In the genomic region with DNA sequence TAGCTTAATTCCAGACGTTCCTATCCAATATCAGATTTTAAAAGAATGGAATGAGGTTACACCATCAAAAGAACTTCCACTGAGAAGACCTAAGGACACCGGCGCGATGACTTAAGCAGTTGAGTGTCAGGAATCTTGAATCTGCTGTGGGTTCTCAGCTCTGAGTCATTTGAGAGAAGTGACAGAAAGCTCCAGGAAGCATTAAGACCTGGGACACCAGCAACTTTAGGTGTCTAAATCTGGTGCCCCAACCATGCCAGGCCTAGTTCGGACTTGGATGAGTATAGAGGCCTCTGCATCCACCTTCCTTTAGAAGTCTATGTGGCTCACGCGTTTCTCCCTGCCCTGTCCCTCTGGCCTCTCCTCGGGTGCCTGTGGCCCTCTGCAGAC, we compare ENCODE assay signal across 8 mouse cellular contexts. TPM values are rescaled to one million over a fixed set of nuclear protein-coding genes. Genes with fewer than 3 reads are reported as not detected.
DNase-seq lines count a peak whose midpoint lies in the region; ATAC-seq and TF ChIP-seq lines count a peak whose summit lies in the region.

No protein-coding gene starts in this region.

- H3K36me3 ChIP-seq in heart, adult 2 months (ENCODE audit: control insufficient read depth, insufficient read depth, low read length) = peaks cover 11% of the 10 kb centered on the region
- H3K36me3 ChIP-seq in C2C12 (ENCODE audit: control insufficient read depth, insufficient read depth) = peaks cover 47% of the 10 kb centered on the region
- H3K36me3 ChIP-seq in forebrain, embryonic 12.5 days (replicated peaks) = peaks cover 37% of the 10 kb centered on the region
- peaks cover 17% of the 10 kb centered on the region for H3K36me3 ChIP-seq in liver, embryonic 14.5 days (replicated peaks; ENCODE audit: control insufficient read depth, insufficient read depth, low read depth)

- peak overlapping the region; percentile 88 for H3K9ac ChIP-seq in heart, adult 2 months (ENCODE audit: low read depth, low read length)
- H3K9ac ChIP-seq in forebrain, embryonic 12.5 days = peak overlapping the region; percentile 62
- no peak overlapping the region; the same call in 1 of the 2 replicates for H3K9ac ChIP-seq in liver, embryonic 14.5 days (replicated peaks)

- peak overlapping the region; percentile 85 for H3K4me2 ChIP-seq in forebrain, embryonic 12.5 days
- H3K4me2 ChIP-seq in liver, embryonic 14.5 days (ENCODE audit: low read depth) = peak overlapping the region; percentile 81

- ATAC-seq in forebrain, embryonic 12.5 days (ENCODE audit: low FRiP score) = no peak
- ATAC-seq in liver, embryonic 14.5 days (ENCODE audit: insufficient read depth) = no peak

- TF ChIP-seq CTCF in heart, adult 2 months (IDR thresholded peaks at IDR 0.05) = no peak
- no peak for TF ChIP-seq CTCF in C2C12 (IDR thresholded peaks at IDR 0.05; ENCODE audit: control insufficient read depth, insufficient read depth, insufficient read length)
- no peak for TF ChIP-seq CTCF in liver, embryonic 14.5 days (IDR thresholded peaks at IDR 0.05; ENCODE audit: low read depth)

- peaks cover 26% of the 10 kb centered on the region for H3K4me1 ChIP-seq in heart, adult 2 months (ENCODE audit: control insufficient read depth, insufficient read depth, low read length)
- H3K4me1 ChIP-seq in forebrain, embryonic 12.5 days = peaks cover 62% of the 10 kb centered on the region
- H3K4me1 ChIP-seq in liver, embryonic 14.5 days (replicated peaks; ENCODE audit: control insufficient read depth in 2 of 2, insufficient read depth in 2 of 2, low read length in 1 of 2) = peaks cover 0 to 18% of the 10 kb centered on the region in 2 experiments; a peak in 2 of 4 replicates

- H3K4me3 ChIP-seq in heart, adult 2 months = peak overlapping the region; percentile 85
- peak overlapping the region; percentile 12 for H3K4me3 ChIP-seq in C2C12 (ENCODE audit: insufficient read depth, poor library complexity, severe bottlenecking)
- H3K4me3 ChIP-seq in forebrain, embryonic 12.5 days (replicated peaks) = peak overlapping the region; percentile 59
- peak overlapping the region; percentile 38 to 51 for H3K4me3 ChIP-seq in liver, embryonic 14.5 days (ENCODE audit: insufficient read depth in 1 of 2, low read depth in 2 of 2, low read length in 2 of 2)

- TF ChIP-seq POLR2A in heart, adult 2 months (IDR thresholded peaks at IDR 0.05; ENCODE audit: insufficient read depth, low read depth, low read length) = no peak

- H3K27ac ChIP-seq in heart, adult 2 months = peak overlapping the region; percentile 99
- peak overlapping the region; percentile 70 for H3K27ac ChIP-seq in forebrain, embryonic 12.5 days
- no peak overlapping the region for H3K27ac ChIP-seq in liver, embryonic 14.5 days

- H3K79me3 ChIP-seq in C2C12 (ENCODE audit: low read depth) = peaks cover 13% of the 10 kb centered on the region

- peak overlapping the region; percentile 74 for H3ac ChIP-seq in C2C12 (ENCODE audit: control insufficient read depth, insufficient read length, low read depth)

- no peaks in the 10 kb centered on the region for H3K9me3 ChIP-seq in forebrain, embryonic 12.5 days
- no peaks in the 10 kb centered on the region for H3K9me3 ChIP-seq in liver, embryonic 14.5 days (ENCODE audit: control insufficient read depth, low read length)

- intact Hi-C loops in heart, adult 2 months (cut with DNase I) = loop anchor here (10.0 kb wide), 1 partner anchor 305 kb away; a partner anchor contains a TSS
- intact Hi-C loops in heart, postnatal 36 days (cut with DNase I) = no loop called here
- intact Hi-C loops in left cerebral cortex, postnatal 14 days (cut with DNase I) = no loop called here

- DNase-seq in heart, adult 2 months = no peak
- no peak for DNase-seq in heart, postnatal 36 days
- no peak for DNase-seq in liver, embryonic 14.5 days (ENCODE audit: low read depth in 3 of 3, low spot score in 3 of 3)
- DNase-seq in frontal cortex, postnatal 25 days (ENCODE audit: low spot score in 2 of 2) = no peak
- no peak for DNase-seq in left cerebral cortex, postnatal 14 days (ENCODE audit: low spot score in 2 of 2)
- no peak for DNase-seq in adrenal gland, postnatal 10 days

- no peaks in the 10 kb centered on the region for H3K27me3 ChIP-seq in heart, adult 2 months (ENCODE audit: control insufficient read depth, insufficient read depth, low read length)
- H3K27me3 ChIP-seq in C2C12 (ENCODE audit: control insufficient read depth, insufficient read depth, insufficient read length) = no peaks in the 10 kb centered on the region
- H3K27me3 ChIP-seq in forebrain, embryonic 12.5 days = peaks cover 53% of the 10 kb centered on the region
- H3K27me3 ChIP-seq in liver, embryonic 14.5 days (ENCODE audit: control insufficient read depth, insufficient read depth, low read length) = peaks cover 9% of the 10 kb centered on the region

- no peak for TF ChIP-seq EP300 in heart, adult 2 months (IDR thresholded peaks at IDR 0.05; ENCODE audit: insufficient read depth, low read depth, low read length)
- no peak for TF ChIP-seq EP300 in liver, embryonic 14.5 days (IDR thresholded peaks at IDR 0.05; ENCODE audit: low read depth)

- WGBS in heart, adult 2 months = 18% methylated on average over 8 of the region's 8 CpGs
- 28% methylated on average over 8 of the region's 8 CpGs for WGBS in forebrain, embryonic 12.5 days
- WGBS in liver, embryonic 14.5 days (ENCODE audit: insufficient replicate concordance) = 21% methylated on average over 8 of the region's 8 CpGs

- H3K79me2 ChIP-seq in heart, adult 2 months (replicated peaks; ENCODE audit: control insufficient read depth, insufficient read depth, low read length) = no peaks in the 10 kb centered on the region
- peaks cover 56% of the 10 kb centered on the region for H3K79me2 ChIP-seq in C2C12 (ENCODE audit: control insufficient read depth, insufficient read depth)

TF ChIP-seq in C2C12, 6 proteins besides CTCF, POLR2A, EP300 and RAD21:
- TF ChIP-seq USF1 (IDR thresholded peaks at IDR 0.05; ENCODE audit: low read depth) = no peak
- TF ChIP-seq MYOG (IDR thresholded peaks at IDR 0.05; ENCODE audit: control insufficient read depth, extremely low read depth, insufficient read length) = no peak
- TF ChIP-seq MYOD1 (IDR thresholded peaks at IDR 0.05; ENCODE audit: control insufficient read depth, insufficient read length, low read depth) = no peak
- TF ChIP-seq FOSL1 (IDR thresholded peaks at IDR 0.05; ENCODE audit: insufficient read depth, low read length, poor library complexity, severe bottlenecking) = no peak
- no peak for TF ChIP-seq MAX (IDR thresholded peaks at IDR 0.05)
- TF ChIP-seq CEBPB (IDR thresholded peaks at IDR 0.05; ENCODE audit: low read depth) = no peak

RNA-seq across cellular contexts. Expression of a gene that starts 0.4 kb away (rescaled TPM):
- total RNA-seq in heart, adult 2 months (2021) = 100 to 1,000 TPM; 114 to 130 TPM
- polyA plus RNA-seq in heart, adult 2 months (2012; rRNA removed) = 157 and 184 TPM in 2 replicates
- total RNA-seq in heart, postnatal 36 days (2021) = 100 to 1,000 TPM; 128 to 129 TPM
- 67.8 TPM for polyA plus RNA-seq in C2C12 (2012; fragmentation: generic; extraction: Trizol)
- 7.9 and 8.2 TPM in 2 replicates for polyA plus RNA-seq in forebrain, embryonic 12.5 days (2016; fragmentation: Nextera tagmentation; extraction: Ambion mirVana)
- polyA plus RNA-seq in liver, embryonic 14.5 days (2012; rRNA removed) = 4.9 and 5.2 TPM in 2 replicates
- 3.7 and 4.3 TPM in 2 replicates for polyA plus RNA-seq in liver, embryonic 14.5 days (2014; fragmentation: Nextera tagmentation; extraction: Ambion mirVana)
- 10 to 100 TPM; 14.4 to 18.5 TPM for total RNA-seq in left cerebral cortex, postnatal 14 days (2021)
- total RNA-seq in adrenal gland, postnatal 10 days (2021) = 10 to 100 TPM; 64.5 to 84.6 TPM

RNA-seq across cellular contexts. Expression of a gene that starts 26.2 kb away (rescaled TPM):
- total RNA-seq in heart, adult 2 months (2021) = 100 to 1,000 TPM; 138 to 177 TPM
- polyA plus RNA-seq in heart, adult 2 months (2012; rRNA removed) = 50.7 and 87.9 TPM in 2 replicates
- 100 to 1,000 TPM; 149 to 165 TPM for total RNA-seq in heart, postnatal 36 days (2021)
- polyA plus RNA-seq in C2C12 (2012; fragmentation: generic; extraction: Trizol) = 268 TPM
- 109 TPM in 2 replicates for polyA plus RNA-seq in forebrain, embryonic 12.5 days (2016; fragmentation: Nextera tagmentation; extraction: Ambion mirVana)
- 42.8 and 66.4 TPM in 2 replicates for polyA plus RNA-seq in liver, embryonic 14.5 days (2012; rRNA removed)
- polyA plus RNA-seq in liver, embryonic 14.5 days (2014; fragmentation: Nextera tagmentation; extraction: Ambion mirVana) = 47.8 and 57.5 TPM in 2 replicates
- total RNA-seq in left cerebral cortex, postnatal 14 days (2021) = 100 to 1,000 TPM; 167 to 168 TPM
- total RNA-seq in adrenal gland, postnatal 10 days (2021) = 100 to 1,000 TPM; 248 to 266 TPM

RNA-seq across cellular contexts. Expression of a gene that starts 36.3 kb away (rescaled TPM):
- total RNA-seq in heart, adult 2 months (2021) = 10 to 100 TPM; 13.4 to 14.2 TPM
- 23.1 and 24.2 TPM in 2 replicates for polyA plus RNA-seq in heart, adult 2 months (2012; rRNA removed)
- total RNA-seq in heart, postnatal 36 days (2021) = 10 to 100 TPM; 14.8 to 14.9 TPM
- 47.1 TPM for polyA plus RNA-seq in C2C12 (2012; fragmentation: generic; extraction: Trizol)
- 19.1 and 19.6 TPM in 2 replicates for polyA plus RNA-seq in forebrain, embryonic 12.5 days (2016; fragmentation: Nextera tagmentation; extraction: Ambion mirVana)
- 11.9 and 12.5 TPM in 2 replicates for polyA plus RNA-seq in liver, embryonic 14.5 days (2012; rRNA removed)
- polyA plus RNA-seq in liver, embryonic 14.5 days (2014; fragmentation: Nextera tagmentation; extraction: Ambion mirVana) = 8.8 and 9.1 TPM in 2 replicates
- 100 to 1,000 TPM; 143 to 152 TPM for total RNA-seq in left cerebral cortex, postnatal 14 days (2021)
- total RNA-seq in adrenal gland, postnatal 10 days (2021) = 10 to 100 TPM; 27.4 to 31.5 TPM

RNA-seq across cellular contexts. Expression of a gene that starts 44.4 kb away (rescaled TPM):
- 10 to 100 TPM; 28.9 to 31.7 TPM for total RNA-seq in heart, adult 2 months (2021)
- 47.6 and 56.1 TPM in 2 replicates for polyA plus RNA-seq in heart, adult 2 months (2012; rRNA removed)
- 10 to 100 TPM; 31.4 to 40.9 TPM for total RNA-seq in heart, postnatal 36 days (2021)
- polyA plus RNA-seq in C2C12 (2012; fragmentation: generic; extraction: Trizol) = 297 TPM
- polyA plus RNA-seq in forebrain, embryonic 12.5 days (2016; fragmentation: Nextera tagmentation; extraction: Ambion mirVana) = 0.24 and 0.79 TPM in 2 replicates
- 0.66 and 0.90 TPM in 2 replicates for polyA plus RNA-seq in liver, embryonic 14.5 days (2012; rRNA removed)
- polyA plus RNA-seq in liver, embryonic 14.5 days (2014; fragmentation: Nextera tagmentation; extraction: Ambion mirVana) = 0.95 and 1.6 TPM in 2 replicates
- 10 to 100 TPM; 11.9 to 13.5 TPM for total RNA-seq in left cerebral cortex, postnatal 14 days (2021)
- 10 to 100 TPM; 40.3 to 48.1 TPM for total RNA-seq in adrenal gland, postnatal 10 days (2021)

RNA-seq across cellular contexts. Expression of a gene that starts 50.6 kb away (rescaled TPM):
- total RNA-seq in heart, adult 2 months (2021) = under 1 TPM in 1 of 2 experiments, not detected in 1; 0.09 TPM
- polyA plus RNA-seq in heart, adult 2 months (2012; rRNA removed) = 0.12 and 0.16 TPM in 2 replicates
- not detected for total RNA-seq in heart, postnatal 36 days (2021)
- 0.06 TPM for polyA plus RNA-seq in C2C12 (2012; fragmentation: generic; extraction: Trizol)
- 0.08 TPM in 1 of 2 replicates, not detected in the other for polyA plus RNA-seq in forebrain, embryonic 12.5 days (2016; fragmentation: Nextera tagmentation; extraction: Ambion mirVana)
- 34.4 and 36.4 TPM in 2 replicates for polyA plus RNA-seq in liver, embryonic 14.5 days (2012; rRNA removed)
- 21.9 and 25.5 TPM in 2 replicates for polyA plus RNA-seq in liver, embryonic 14.5 days (2014; fragmentation: Nextera tagmentation; extraction: Ambion mirVana)
- not detected for total RNA-seq in left cerebral cortex, postnatal 14 days (2021)
- 1 to 10 TPM; 4.9 to 8.1 TPM for total RNA-seq in adrenal gland, postnatal 10 days (2021)

Comparison
In these comparisons a context has a peak if more than half of its experiments do, and no peak if none do; other contexts are left out.
1. H3K4me3 ChIP-seq: peak in every context shown above with its lines; median percentile 85 in heart, adult 2 months; 59 in forebrain, embryonic 12.5 days; 44 in liver, embryonic 14.5 days; 12 in C2C12.
2. RNA of a gene that starts 36.3 kb away (total RNA-seq): 143 to 152 TPM in left cerebral cortex, postnatal 14 days; 27.4 to 31.5 TPM in adrenal gland, postnatal 10 days, 14.8 to 14.9 TPM in heart, postnatal 36 days and 13.4 to 14.2 TPM in heart, adult 2 months; every median in the first group is over 4 times any median in the second.